Mouse (Mus musculus) stomach, embryonic 14.5 days (tissue): ENCODE results near the gene Tdgf1. TPM values are rescaled to one million over a fixed set of nuclear protein-coding genes. Genes with fewer than 3 reads are reported as not detected.

ENCODE experiments used
- ATAC-seq: fragments of 200-750 bp; cut with Nextera tagmentation; 2 replicates; pipeline ENCODE4 v1.8.0; 2017; ENCODE audit warnings: low read depth, moderate TSS enrichment; ENCODE audit not compliant: insufficient number of reproducible peaks, insufficient read depth, low FRiP score
- H3K27ac ChIP-seq: fragments of 300-500 bp; sonication (generic); 2 replicates; pipeline ENCODE4 v1.5.1; 2014; ENCODE audit warnings: mild to moderate bottlenecking, low read length, moderate library complexity, mixed read lengths
- H3K27me3 ChIP-seq: fragments of 300-500 bp; sonication (generic); 2 replicates; pipeline ENCODE4 v1.6.1; 2014; ENCODE audit warnings: low read length, control low read depth, mixed read lengths; ENCODE audit not compliant: control insufficient read depth, insufficient read depth
- H3K36me3 ChIP-seq: fragments of 300-500 bp; sonication (generic); 2 replicates; pipeline ENCODE4 v1.6.1; 2014; ENCODE audit warnings: mild to moderate bottlenecking, control low read depth, low read length, moderate library complexity, mixed read lengths; ENCODE audit not compliant: control insufficient read depth, insufficient read depth
- H3K4me1 ChIP-seq: fragments of 300-500 bp; sonication (generic); 2 replicates; pipeline ENCODE4 v1.6.1; 2014; ENCODE audit warnings: low read length, control low read depth, mixed read lengths; ENCODE audit not compliant: control insufficient read depth, insufficient read depth
- H3K4me2 ChIP-seq: fragments of 300-500 bp; sonication (generic); replicated peaks from 2 replicates; pipeline ENCODE4 v1.6.1; 2014; ENCODE audit warnings: low read depth, low read length, control low read depth
- H3K4me3 ChIP-seq: fragments of 300-500 bp; sonication (generic); 2 replicates; pipeline ENCODE4 v1.5.1; 2014; ENCODE audit warnings: low read depth, low read length, control low read depth
- H3K9ac ChIP-seq: fragments of 300-500 bp; sonication (generic); replicated peaks from 2 replicates; pipeline ENCODE4 v1.6.1; 2014; ENCODE audit warnings: low read depth, mild to moderate bottlenecking, control low read depth, low read length, moderate library complexity, mixed read lengths
- H3K9me3 ChIP-seq: fragments of 300-500 bp; sonication (generic); 2 replicates; pipeline ENCODE4 v1.6.1; 2016; ENCODE audit warnings: low read depth, low read length, control low read depth; ENCODE audit not compliant: control insufficient read depth
- whole genome bisulfite sequencing: fragments of 180-500 bp; shearing (Covaris S2); extraction: QIAGEN DNeasy Blood & Tissue Kit; methylation state at CpG from one replicate; pipeline ENCODE4 v1.1.7; 2014; 5-methylcytosine and 5-hydroxymethylcytosine counted together
- polyA plus RNA-seq: library from polyadenylated mRNA; unstranded; fragments of >200 nt; fragmentation: Nextera tagmentation; extraction: Ambion mirVana; gene quantifications from 2 replicates; pipeline ENCODE4 v1.2.1, GENCODE M21; 2014

The Tdgf1 gene
- polyA plus RNA-seq, 1 experiment from 2014 or later: not detected

GRCm38 (mm10) chr9:110985541-110985940, 39.6 kb upstream of the Tdgf1 start:
- Histone ChIP-seq H3K27me3 (no peaks in the 10 kb centered on the region), H3K27ac (no peak overlapping the region), H3K4me3 (no peak overlapping the region), H3K4me1 (no peaks in the 10 kb centered on the region), H3K9me3 (no peaks in the 10 kb centered on the region), H3K9ac (no peak overlapping the region), H3K36me3 (no peaks in the 10 kb centered on the region), H3K4me2 (no peak overlapping the region)
- no peak for ATAC-seq
- 95% methylated on average over 5 of the region's 5 CpGs for WGBS

DNA sequence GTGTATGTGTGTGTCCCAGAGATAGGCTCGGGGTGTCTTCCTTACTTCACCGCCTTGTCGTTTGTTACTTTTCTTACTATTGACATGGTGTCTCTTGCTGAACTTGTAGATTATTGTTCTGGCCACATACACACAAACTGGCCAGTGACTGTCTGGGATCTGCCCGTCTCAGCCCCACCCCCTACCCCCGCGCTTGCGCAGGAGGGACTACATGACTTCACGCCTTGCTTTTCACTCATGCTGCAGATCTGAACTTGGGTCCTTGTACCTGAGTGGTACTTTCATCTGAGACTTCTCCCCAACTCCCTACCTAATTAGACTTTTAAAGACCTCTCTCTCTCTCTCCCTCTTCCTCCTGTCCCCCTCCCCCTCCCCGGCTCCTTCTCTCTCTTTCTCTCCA, 38.1 kb upstream of the Tdgf1 start:
- H3K4me2 ChIP-seq: no peak overlapping the region
- 94% methylated on average over 9 of the region's 9 CpGs for WGBS
- H3K9ac ChIP-seq: no peak overlapping the region
- H3K4me3 ChIP-seq: no peak overlapping the region
- no peaks in the 10 kb centered on the region for H3K36me3 ChIP-seq
- no peaks in the 10 kb centered on the region for H3K4me1 ChIP-seq
- no peak overlapping the region for H3K27ac ChIP-seq
- no peaks in the 10 kb centered on the region for H3K9me3 ChIP-seq
- no peaks in the 10 kb centered on the region for H3K27me3 ChIP-seq
- ATAC-seq: no peak

DNA sequence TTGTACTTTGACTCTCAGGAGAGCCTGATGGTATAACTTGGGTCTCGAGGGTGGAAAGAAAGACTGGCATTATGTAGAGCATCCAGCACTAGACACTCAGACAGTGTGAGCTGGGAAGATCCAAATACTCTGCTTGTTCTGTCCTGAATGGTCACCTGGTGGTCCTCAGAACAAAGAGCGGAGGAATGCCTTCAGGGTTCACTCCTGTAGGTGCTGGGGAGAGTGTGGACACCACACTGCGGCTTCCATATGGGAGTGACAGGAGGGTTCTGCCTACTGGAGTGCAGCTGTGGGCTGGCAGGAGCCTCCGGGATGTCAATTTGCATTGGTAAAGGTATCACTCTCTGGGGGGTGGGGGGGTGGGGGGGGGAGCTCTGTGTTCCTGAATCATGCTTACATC, 36.4 kb upstream of the Tdgf1 start:
- H3K4me2 ChIP-seq: no peak overlapping the region
- WGBS: 59% methylated on average over 4 of the region's 4 CpGs
- ATAC-seq: no peak
- no peaks in the 10 kb centered on the region for H3K4me1 ChIP-seq
- H3K36me3 ChIP-seq: no peaks in the 10 kb centered on the region
- no peaks in the 10 kb centered on the region for H3K27me3 ChIP-seq
- no peak overlapping the region for H3K9ac ChIP-seq
- no peak overlapping the region for H3K4me3 ChIP-seq
- H3K9me3 ChIP-seq: no peaks in the 10 kb centered on the region
- H3K27ac ChIP-seq: no peak overlapping the region

GRCm38 (mm10) chr9:110979411-110979810, 33.5 kb upstream of the Tdgf1 start:
- no peak overlapping the region for H3K27ac ChIP-seq
- H3K4me3 ChIP-seq: no peak overlapping the region
- no peaks in the 10 kb centered on the region for H3K36me3 ChIP-seq
- no peak for ATAC-seq
- H3K9ac ChIP-seq: no peak overlapping the region
- no peaks in the 10 kb centered on the region for H3K9me3 ChIP-seq
- H3K27me3 ChIP-seq: no peaks in the 10 kb centered on the region
- WGBS: 90% methylated on average over 11 of the region's 11 CpGs
- H3K4me1 ChIP-seq: no peaks in the 10 kb centered on the region
- H3K4me2 ChIP-seq: no peak overlapping the region

DNA sequence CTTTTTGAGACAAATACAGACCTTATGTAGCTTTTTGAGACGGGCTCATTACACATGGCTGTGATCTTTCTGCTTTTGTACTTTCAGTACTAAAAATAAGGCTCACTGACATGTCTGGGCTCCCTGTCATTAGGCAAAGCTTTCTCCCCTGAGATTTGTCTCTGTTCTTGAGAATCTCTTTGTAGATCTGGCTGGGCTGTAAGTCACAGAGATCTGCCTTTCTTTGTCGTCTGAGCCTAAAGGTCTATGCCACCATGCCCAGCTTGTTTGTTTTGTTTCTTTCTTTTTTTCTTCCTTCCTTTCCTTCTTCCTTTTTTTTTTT, 19.9 kb upstream of the Tdgf1 start:
- no peak overlapping the region for H3K4me2 ChIP-seq
- no peak for ATAC-seq
- 80% methylated on average over 2 of the region's 2 CpGs for WGBS
- no peaks in the 10 kb centered on the region for H3K27me3 ChIP-seq
- H3K4me1 ChIP-seq: no peaks in the 10 kb centered on the region
- H3K9me3 ChIP-seq: no peaks in the 10 kb centered on the region
- H3K36me3 ChIP-seq: no peaks in the 10 kb centered on the region
- H3K27ac ChIP-seq: no peak overlapping the region
- H3K4me3 ChIP-seq: no peak overlapping the region
- no peak overlapping the region for H3K9ac ChIP-seq

DNA sequence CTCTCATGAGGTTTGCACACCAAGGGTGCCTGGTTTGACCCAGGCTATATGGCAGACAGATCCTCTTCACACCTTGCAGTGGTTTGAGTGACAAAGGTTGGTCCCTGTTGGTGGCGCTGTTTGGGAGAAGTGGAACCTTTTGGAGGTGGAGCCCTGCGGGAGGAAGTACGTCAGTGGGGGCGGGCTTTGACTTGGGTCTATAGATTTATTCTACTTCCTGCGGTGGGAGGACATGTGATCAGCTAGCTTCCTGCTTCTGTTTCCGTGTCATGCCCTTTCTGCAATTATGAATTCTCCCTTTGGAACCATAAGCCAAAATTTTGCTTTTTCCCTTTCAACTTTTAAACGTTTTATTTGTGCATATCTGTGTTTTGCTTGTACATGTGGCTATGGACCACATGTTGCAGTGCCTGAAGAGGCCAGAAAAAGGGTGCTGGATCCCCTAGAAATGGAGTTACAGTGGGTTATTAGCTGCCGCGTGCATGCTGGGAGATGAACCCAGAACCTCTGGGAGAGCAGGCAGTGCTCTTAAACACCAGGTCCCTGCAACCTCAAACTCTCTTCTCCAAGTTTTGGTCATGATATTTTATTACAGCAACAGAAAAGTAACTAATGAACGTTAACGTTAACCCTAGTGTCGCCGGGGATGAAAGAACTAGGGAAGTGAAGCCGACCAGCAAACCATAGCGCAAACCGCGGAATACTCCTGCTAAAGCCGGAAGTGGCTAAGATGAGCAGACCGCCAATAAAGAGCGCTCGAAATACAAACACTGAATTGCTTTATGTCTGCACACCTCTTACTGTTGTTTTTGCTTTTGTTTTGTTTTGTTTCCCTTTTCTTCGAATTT, 19.3 kb upstream of the Tdgf1 start:
- Histone ChIP-seq H3K4me3 (no peak overlapping the region), H3K9me3 (no peaks in the 10 kb centered on the region), H3K36me3 (no peaks in the 10 kb centered on the region), H3K27me3 (no peaks in the 10 kb centered on the region), H3K9ac (no peak overlapping the region), H3K27ac (no peak overlapping the region), H3K4me1 (no peaks in the 10 kb centered on the region), H3K4me2 (no peak overlapping the region)
- WGBS: 89% methylated on average over 22 of the region's 22 CpGs
- ATAC-seq: no peak

GRCm38 (mm10) chr9:110963566-110964115, 17.7 kb upstream of the Tdgf1 start:
- no peak overlapping the region for H3K4me2 ChIP-seq

DNA sequence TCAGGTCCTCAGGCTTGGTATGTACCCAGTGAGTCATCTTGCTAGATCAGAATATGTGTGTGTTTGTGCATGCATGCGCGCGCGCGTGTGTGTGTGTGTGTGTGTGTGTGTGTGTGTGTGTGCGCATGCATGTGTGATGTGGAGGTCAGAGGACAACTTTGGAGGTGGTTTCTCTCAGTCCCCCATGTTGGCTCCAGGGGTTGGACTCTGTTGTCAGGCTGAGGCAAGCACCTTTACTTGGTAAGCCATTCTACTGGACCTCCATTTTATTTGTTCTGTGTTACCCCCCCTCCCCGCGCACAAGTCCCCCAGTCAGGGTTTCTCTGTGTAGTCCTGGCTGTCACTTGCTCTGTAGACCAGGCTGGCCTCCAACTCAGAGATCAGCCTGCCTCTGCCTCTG, 15.4 kb upstream of the Tdgf1 start:
- H3K36me3 ChIP-seq: no peaks in the 10 kb centered on the region
- H3K4me2 ChIP-seq: no peak overlapping the region
- H3K4me1 ChIP-seq: no peaks in the 10 kb centered on the region
- H3K9me3 ChIP-seq: no peaks in the 10 kb centered on the region
- H3K27me3 ChIP-seq: no peaks in the 10 kb centered on the region
- no peak overlapping the region for H3K27ac ChIP-seq
- 97% methylated on average over 8 of the region's 8 CpGs for WGBS
- H3K4me3 ChIP-seq: no peak overlapping the region
- H3K9ac ChIP-seq: no peak overlapping the region
- ATAC-seq: no peak

More at GRCm38 (mm10) chr9:110963566-110964115, 17.7 kb upstream of the Tdgf1 start:
- Histone ChIP-seq H3K9ac (no peak overlapping the region), H3K9me3 (no peaks in the 10 kb centered on the region), H3K27ac (no peak overlapping the region), H3K4me3 (no peak overlapping the region), H3K36me3 (no peaks in the 10 kb centered on the region), H3K4me1 (no peaks in the 10 kb centered on the region), H3K27me3 (no peaks in the 10 kb centered on the region)
- WGBS: 90% methylated on average over 8 of the region's 8 CpGs
- ATAC-seq: no peak
